Mouse (Mus musculus) neutrophil, adult 5-6 weeks (primary cell): ENCODE measurements around the gene Gpr176. TPM values are rescaled to one million over a fixed set of nuclear protein-coding genes. Genes with fewer than 3 reads are reported as not detected.
A peak's percentile ranks its signal among the peaks of the same experiment; 100 is the strongest.

ENCODE experiments used
- ATAC-seq: fragments of 151-379, 151-347 bp; 2 replicates; pipeline ENCODE4 v1.8.0; 2017; ENCODE audit warnings: mild to moderate bottlenecking, moderate TSS enrichment; ENCODE audit not compliant: insufficient number of reproducible peaks, poor library complexity, low FRiP score, severe bottlenecking; ENCODE audit errors: extremely low read depth
- total RNA-seq: library from RNA; stranded (forward); fragments of 200-1000 nt; gene quantifications from 2 replicates; pipeline ENCODE4 v1.2.3, GENCODE M21; 2017

Gene Gpr176
- 0.12 TPM in 2 replicates for total RNA-seq

DNA sequence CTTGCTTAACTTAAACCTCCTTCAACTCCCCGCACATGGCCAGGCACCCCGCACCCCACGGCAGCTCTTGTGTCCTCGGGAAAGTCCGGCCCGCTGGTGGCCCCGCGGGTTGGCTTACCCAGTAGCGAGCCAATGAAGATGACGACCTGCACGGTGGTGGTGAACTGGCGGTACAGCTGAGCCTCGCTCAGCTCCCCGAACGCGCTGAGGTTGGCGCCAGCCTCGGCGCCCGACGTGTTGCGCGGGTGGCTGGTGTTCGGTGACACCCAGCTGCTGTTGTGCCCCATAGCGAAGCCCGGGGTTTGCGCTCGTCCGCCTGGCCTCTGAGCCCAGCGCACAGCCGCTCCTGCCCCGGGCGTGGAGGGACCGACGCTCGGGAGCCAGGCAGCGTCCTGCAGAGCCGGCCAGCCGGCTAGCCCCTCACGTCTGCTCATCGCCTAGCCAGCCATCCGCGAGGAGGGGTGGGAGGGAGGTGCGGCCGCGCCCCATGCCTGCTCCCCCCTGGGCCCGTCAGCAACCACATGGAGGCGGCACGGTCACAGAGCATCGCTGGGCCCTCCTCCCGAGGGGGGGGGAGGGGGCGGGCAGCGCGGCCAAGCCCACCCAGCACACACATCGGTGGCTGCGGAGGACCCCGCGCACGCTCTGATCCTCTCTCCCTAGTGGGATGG, at the start of gene Gpr176:
Gene Gpr176 (minus strand): TSS at position 519 of the 671 bp plus-strand sequence.
- 0 out of 2 replicates have a peak, but pooled peaks have one; percentile 13 for ATAC-seq

DNA sequence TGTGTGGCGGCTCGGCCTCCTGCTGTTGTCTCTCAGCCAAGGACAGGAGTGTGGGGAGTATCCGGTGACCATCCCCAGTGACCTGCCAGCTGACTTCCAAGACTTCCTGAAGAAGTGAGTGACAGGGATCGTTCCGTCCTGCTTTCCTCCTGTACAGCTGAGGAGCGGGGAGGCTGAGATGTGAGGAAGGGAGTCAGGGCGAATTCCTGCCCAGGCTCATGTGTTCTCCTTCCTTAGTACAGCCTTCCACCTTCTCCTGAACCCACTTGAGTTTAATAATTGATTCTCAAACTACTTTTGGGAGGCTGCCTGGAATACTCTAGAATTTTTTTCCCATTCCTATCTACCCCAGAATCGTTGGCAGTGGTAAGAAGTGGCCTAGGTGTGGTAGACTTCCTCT, 49.2 kb upstream of the Gpr176 start:
- no peak for ATAC-seq

DNA sequence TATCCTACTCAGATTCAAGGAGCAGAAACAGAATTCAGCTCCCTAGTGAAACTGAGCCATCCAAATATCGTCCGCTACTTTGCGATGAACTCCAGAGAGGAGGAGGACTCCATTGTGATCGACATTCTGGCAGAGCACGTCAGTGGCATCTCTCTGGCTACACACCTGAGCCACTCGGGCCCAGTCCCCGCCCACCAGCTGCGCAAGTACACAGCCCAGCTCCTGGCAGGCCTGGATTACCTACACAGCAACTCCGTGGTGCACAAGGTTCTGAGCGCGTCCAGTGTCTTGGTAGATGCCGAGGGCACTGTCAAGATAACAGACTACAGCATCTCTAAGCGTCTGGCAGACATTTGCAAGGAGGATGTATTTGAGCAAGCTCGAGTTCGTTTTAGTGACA, 48.7 kb upstream of the Gpr176 start:
- ATAC-seq, result no peak

DNA sequence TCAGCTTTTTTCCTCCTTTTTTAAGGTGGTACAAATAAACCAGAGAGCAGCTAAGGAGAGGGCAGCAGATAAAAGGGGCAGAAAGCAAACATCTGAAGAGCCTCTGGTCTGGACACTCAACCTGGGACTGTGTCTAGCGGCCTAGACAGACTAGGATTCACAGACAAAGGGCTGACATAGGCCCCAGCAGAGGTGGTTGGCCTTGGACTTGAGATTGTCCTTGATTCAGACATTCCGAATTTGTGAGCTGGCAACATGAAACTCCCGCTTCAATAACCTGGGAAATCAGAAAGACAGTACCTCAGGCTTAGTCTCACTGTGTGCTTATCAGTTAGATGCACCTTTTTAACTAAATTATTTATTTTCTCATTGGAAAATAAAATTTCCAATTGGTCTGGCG, 44.9 kb upstream of the Gpr176 start:
- ATAC-seq, result no peak

DNA sequence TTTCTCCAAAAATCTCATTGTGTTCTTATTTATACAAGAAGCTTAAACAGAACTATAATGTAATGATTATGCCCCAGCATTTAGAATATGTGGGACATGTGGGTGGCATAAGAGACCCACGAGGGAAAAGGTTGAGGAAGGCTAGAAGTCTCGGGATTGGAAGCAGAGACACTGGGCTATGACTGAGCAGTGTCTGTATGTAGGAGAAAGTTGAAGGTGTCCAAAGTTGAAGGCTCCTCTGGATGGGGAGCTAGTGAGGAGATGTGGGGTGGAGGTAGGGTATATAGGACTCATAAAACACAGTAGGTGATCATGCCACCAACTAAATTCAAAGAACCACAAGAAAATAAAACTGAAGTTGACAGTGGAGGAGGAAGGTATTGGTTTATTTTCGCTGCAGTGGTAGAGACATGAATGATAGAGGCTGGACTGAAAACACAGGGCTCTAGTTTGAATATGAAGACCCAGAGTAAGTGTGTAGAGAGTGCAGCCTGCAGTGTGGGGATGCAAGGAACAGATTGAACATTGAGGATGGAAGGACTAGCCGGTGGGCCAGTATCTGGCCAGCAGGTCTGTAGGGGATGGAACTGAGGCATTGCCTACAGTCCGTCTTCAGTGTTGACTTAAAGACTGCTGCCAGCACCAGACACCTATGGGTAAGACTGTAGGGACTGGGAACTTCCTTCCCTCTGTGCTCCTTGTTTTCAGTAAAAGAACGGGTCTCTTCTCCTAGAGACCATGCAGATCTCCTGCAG, 42.6 kb upstream of the Gpr176 start:
- ATAC-seq, result no peak

DNA sequence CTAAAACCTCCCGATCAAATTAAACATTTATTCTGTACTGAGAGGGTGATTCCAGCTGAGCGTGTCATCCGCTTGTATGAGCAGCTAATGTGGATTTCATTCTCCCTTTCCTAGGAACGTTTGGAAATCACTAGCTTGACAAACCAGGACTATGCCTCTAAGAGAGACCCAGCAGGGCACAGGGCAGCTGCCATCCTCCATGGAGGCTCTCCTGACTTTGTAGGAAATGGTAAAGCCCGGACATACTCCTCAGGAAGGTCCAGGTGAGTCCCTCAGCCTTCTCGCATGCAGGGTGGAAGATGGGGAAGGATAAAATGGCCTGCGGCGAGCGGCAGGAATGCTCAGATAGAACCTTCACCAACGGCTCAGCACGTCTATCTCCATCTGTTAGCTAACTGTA, 39.6 kb upstream of the Gpr176 start:
- ATAC-seq, result no peak

DNA sequence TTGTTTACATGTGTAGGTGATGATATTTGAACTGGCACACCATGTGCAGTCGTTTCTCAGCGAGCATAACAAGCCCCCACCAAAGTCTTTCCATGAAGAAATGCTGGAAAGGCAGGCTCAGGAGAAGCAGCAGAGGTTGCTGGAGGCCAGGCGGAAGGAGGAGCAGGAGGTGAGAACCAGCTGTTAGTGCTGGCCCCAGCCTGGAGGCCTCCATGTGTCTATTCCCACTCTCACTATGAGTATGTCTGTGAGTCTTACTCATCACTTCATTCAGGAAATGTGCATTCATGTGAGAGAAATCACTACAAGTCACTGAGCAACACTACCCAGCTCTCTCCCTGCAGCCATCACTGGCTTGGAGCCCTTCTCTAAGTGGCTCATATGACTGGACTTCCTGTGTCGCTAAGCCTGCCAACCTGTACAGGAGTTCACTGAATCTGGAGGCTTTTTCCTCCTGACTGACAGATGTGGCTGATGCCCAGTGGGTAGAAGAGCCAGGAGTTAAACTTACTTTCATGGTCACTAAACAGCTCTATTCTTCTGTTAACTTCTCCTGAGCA, 35.2 kb upstream of the Gpr176 start:
- no peak for ATAC-seq

DNA sequence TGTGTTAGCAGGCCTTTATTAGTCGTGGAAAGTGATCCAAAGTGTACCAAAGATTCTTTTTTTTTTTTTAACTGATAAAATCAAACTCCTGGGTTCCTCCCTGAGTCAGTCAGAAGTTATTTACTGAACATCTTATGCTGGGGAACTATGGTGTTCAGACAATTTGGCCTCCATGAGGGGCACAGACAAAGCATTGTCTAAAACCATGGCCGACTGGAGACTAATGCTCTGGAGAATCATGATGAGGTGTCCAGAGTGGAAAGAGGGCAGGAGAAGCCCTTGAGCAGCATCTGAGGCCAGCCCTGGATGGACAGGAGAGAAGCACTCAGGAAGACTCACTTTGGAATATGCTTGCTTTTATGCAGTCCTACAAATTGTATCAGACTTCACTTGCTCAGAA, 33.6 kb upstream of the Gpr176 start:
- ATAC-seq, result no peak

DNA sequence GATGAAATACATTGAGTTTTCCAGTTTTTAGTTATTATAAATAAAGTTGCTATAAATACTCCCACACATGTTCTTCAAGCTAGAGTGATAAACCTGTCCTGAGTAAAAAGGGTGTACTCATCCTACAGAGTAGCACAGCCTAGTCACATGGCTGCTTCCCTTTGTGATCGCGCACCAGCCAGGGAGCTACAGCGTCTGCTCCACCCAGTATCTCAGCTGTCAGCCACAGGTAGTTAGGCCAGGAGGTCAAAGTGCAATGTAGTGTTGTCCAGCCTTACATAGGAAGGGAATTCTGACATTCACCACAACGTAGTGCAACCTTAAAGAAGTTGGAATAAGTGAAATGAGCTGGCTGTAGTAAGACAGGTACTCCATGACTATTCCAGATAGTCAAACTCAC, 32.3 kb upstream of the Gpr176 start:
- ATAC-seq, result no peak

DNA sequence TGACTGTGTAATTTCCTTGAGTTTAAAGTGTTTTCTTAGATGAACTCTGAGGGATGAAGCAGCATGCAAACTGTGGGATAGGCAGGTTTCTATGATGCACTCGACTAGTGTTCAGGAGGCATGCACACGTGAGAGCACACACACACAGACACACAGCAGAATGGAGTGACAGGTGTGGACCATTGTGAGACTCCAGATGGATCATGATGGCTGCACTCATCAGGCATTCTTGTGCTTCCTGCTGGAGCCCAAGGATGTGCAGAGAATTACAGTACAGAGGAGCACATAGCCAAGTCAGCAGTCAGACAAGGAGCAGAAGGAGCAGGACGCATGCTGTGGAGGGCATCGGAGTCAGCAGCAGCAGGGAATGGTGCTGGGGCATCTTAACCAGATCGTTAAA, 31.1 kb upstream of the Gpr176 start:
- no peak for ATAC-seq

DNA sequence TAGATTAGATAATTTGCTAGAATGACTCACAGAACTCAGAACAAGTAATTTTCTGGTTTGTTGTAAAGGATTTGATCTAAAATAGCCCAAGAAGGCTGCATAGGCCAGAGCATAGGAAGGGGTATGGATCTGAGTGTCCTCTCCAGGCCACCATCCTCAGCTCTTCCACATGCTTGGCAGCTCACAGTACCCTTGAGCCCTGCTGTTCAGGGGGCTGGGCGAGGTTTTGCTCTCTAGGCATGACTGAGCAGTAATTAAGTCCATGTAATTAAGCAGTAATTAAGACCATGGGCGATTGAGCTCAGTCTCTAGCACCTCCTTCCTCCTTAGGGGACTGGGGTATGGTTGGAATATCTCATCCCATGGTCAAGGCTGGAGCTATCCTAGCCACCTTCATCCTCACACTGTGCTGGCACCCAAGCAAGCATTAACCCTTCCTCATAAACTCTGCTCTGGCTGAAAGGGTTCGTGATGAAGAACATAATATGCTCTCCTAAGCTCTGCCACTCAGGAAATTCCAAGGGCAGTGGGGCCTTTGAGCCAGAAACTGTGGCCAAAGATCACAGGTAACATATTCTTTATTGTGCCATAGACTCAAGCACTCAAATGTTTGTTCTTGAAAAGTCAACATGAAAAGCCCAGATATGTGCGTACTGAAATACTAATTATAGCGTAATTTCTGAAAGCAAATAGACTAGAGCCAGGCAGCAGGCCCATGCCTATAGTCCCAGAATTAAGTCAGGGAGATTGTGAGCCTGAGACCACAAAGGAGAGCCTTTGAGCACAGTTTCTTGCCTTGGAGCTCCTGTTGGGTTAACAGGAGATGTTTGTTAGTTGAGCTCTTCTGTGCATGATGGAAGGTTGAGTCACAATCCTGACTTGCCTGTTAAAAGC, 28.9 kb upstream of the Gpr176 start:
- no peak for ATAC-seq

DNA sequence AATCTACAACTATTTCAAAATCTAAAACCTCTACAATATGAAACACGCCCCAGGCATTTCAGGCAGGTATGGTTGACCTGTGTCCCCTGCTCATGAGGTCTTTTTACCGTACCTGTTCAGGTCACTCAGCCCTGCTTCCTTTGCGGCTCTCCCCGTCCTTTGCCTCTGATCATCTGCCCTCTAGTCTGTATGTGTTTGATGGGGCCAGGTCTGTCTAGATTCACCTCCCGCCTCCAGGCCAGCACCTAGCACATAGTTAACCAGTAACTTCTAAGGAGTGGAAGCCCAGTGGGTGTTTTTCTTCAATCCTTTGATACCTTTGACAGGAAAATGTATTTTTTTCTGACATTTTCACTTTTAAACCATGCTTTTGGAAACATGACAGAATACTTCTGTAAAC, 26.5 kb upstream of the Gpr176 start:
- no peak for ATAC-seq

DNA sequence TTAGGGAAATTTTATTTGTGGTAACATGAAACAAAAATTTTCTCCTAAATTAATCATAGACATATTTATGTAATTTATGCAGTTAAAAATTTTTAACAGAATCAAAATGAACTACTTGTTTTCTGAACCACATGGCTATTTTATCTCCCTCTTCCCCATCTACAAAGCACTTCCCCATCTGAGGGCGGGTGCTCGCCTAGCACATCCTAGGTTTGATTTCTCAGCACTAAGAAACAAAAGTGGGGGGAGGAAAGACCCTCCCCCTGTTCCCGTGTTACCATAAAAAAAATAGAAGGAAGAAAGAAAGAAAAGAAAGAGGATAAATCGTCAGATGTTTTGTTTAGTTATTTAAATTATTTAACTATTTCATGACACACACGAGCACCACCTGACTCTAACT, 18.0 kb upstream of the Gpr176 start:
- ATAC-seq, result no peak

DNA sequence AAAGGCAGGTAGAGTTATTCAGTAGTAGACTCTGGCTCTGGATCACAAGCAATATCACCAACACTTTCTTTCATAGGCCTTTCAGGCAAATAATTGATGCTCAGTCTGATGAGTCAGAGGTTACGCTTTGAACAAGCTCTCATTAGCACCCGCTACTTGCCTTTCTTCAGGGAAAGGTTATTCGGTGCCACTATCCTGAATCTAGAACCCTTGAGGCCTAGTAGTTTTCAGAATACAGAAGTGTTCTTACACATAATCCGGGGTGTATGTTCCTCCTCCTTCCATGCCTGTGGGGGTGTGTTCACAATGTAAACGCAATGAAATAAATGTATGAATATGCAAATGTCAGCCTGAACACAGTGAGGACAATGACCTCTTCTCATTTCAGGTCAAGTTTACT, 16.9 kb upstream of the Gpr176 start:
- no peak for ATAC-seq

DNA sequence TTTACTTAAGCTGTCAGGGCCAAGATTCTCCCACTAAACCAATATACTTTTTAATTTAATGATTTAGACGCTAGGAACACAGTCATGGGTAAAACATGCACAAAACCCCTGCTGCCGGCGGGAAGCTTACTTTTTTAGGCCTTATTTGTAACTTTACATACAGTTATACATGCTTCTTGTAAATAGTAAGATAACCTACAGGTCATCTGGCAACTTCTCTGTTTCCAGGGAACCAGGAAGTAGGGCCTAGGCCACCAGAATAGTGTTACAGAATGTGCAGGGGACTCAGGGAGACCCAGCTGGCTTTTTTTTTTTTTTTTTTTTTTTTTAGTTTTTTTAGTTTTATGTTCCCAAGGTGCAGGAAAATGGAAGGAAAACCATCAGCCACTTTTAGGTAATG, 16.4 kb upstream of the Gpr176 start:
- no peak for ATAC-seq

DNA sequence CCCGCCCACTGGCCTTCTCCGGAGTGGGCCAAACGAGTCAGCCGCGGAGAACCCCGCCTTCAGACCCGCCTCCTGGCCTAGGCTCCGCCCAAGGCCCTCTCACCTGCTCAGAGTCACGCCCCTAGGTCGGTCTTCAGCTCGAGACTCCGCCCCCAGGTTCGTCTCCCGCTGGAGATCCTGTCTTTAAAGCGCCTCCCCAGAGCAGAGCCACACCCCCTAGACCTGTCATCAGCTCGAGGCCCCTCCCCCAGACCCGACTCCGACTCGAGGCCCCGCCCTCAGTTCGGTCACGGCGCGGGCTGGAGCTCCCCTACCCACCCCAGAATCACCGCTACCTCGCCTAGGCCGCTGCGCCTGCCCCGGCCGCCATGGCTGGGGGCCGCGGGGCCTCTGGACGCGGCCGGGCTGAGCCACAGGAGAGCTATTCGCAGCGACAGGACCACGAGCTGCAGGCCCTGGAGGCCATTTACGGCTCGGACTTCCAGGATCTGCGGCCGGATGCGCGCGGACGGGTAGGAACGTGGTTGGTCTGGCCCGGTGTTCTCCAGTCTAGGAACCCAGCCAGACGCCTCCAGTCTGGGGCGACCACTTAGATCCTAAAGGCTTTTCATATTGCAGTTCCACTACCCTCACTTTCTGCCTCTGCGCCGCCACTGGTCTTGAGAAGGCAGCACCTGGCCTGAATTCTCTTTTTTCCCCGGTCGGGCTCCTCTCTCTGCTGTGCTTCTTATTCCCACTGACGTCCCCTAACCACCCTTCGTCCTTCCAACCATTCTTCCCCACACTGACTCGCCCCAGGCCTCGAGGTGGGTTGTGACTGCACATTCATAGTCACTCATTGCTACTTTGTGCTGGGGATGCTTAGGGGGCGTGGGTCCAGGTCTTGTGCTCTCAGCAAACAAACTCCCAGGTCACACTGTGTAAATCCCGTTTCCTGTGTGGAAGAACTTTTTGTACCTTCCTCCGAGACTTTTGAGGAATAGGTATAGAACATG, 15.4 kb upstream of the Gpr176 start, which contains the start of gene Eif2ak4:
Gene Eif2ak4 (plus strand): TSS at position 278 of the 995 bp plus-strand sequence.
- ATAC-seq, result peak; percentile 96

DNA sequence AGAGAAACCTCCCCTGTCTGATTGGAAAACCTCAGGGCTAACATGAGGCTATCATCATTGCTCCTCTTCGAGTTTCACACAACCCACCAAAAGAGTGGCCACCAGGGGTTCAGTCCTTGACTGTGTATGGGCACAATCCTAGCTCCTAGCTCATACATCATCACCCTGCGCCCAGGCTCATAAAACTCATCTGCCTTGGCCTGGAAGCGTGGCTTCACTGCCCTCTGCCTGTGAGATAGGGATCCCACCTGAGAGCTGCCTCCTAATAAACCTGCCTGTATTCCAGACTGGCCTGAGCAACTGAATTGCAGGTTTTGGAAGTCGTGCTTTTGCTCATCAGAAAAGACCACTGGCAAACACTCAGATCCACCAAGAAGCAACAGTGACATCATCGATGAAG, 10.2 kb upstream of the Gpr176 start:
- ATAC-seq, result no peak

DNA sequence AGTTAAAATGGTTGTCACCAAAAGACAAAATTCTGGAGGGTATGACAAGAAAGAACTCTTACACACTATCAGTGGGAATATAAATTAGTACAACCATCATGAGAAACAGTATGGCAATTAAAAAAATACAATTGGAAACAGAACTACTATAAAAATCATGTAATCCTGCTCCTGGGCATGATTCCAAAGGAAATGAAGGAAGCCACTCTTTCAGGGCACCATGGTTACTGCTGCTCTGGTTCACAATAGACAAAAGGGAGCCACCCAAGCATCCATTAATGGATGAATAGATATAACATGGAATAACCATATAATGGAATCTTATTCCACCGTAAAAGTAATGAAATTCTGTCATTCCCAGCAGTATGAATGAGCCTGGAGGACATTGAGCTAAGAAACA, 6.5 kb upstream of the Gpr176 start:
- ATAC-seq, result no peak
